19 mouse cellular contexts compared by ENCODE assay signal in genomic region chr14:21082823-21083222, GRCm38 (mm10). TPM values are rescaled to one million over a fixed set of nuclear protein-coding genes. Genes with fewer than 3 reads are reported as not detected.
DNase-seq lines count a peak whose midpoint lies in the region; ATAC-seq and TF ChIP-seq lines count a peak whose summit lies in the region.
"Had no signal": no experiment of that assay in that cellular context is flagged by ENCODE, and none has a peak within 500 bp of the region (broad histone marks: within the 10 kb centered on the region; RNA-seq: fewer than 3 reads in every experiment).

No protein-coding gene starts in this region.

- TF ChIP-seq EP300 in lung, postnatal 0 days (IDR thresholded peaks at IDR 0.05) = peak; percentile 45

- H3K36me3 ChIP-seq in heart, embryonic 14.5 days (ENCODE audit: control insufficient read depth, insufficient read depth, low read length) = no peaks in the 10 kb centered on the region
- no peaks in the 10 kb centered on the region for H3K36me3 ChIP-seq in lung, postnatal 0 days (ENCODE audit: insufficient read depth, low read length)
- H3K36me3 ChIP-seq: embryonic facial prominence, embryonic 13.5 days; hindbrain, embryonic 15.5 days had no signal

- H3K4me2 ChIP-seq in heart, embryonic 14.5 days (ENCODE audit: low read length) = 0 out of 2 replicates have a peak overlapping the region, but pooled peaks have one; percentile 8
- H3K4me2 ChIP-seq in lung, postnatal 0 days (replicated peaks; ENCODE audit: low read depth, low read length) = no peak overlapping the region
- H3K4me2 ChIP-seq: embryonic facial prominence, embryonic 13.5 days; forebrain, embryonic 13.5 days; hindbrain, embryonic 15.5 days had no signal

- H3K9me3 ChIP-seq in heart, embryonic 14.5 days (ENCODE audit: control insufficient read depth, low read length) = no peaks in the 10 kb centered on the region
- no peaks in the 10 kb centered on the region for H3K9me3 ChIP-seq in lung, postnatal 0 days (ENCODE audit: low read length)
- H3K9me3 ChIP-seq: embryonic facial prominence, embryonic 13.5 days; forebrain, embryonic 13.5 days; hindbrain, embryonic 15.5 days had no signal

- TF ChIP-seq CTCF in lung, postnatal 0 days (IDR thresholded peaks at IDR 0.05) = no peak

- ATAC-seq in heart, embryonic 14.5 days (ENCODE audit: insufficient number of reproducible peaks, insufficient read depth, low FRiP score, low read depth) = no peak
- ATAC-seq in lung, postnatal 0 days = peak; percentile 55; the same call in 1 of the 2 replicates
- ATAC-seq: forebrain, embryonic 13.5 days; forebrain, postnatal 0 days; intestine, embryonic 16.5 days had no signal

- peaks cover 21 to 63% of the 10 kb centered on the region in 2 experiments for H3K4me1 ChIP-seq in heart, embryonic 14.5 days (ENCODE audit: control insufficient read depth in 2 of 2, insufficient read depth in 2 of 2, low read length in 2 of 2)
- H3K4me1 ChIP-seq in lung, postnatal 0 days (ENCODE audit: insufficient read depth, low read depth, low read length) = peaks cover 13% of the 10 kb centered on the region
- H3K4me1 ChIP-seq: hindbrain, embryonic 15.5 days had no signal

- no peak overlapping the region for H3K4me3 ChIP-seq in heart, embryonic 14.5 days (ENCODE audit: control insufficient read depth in 1 of 2, insufficient read depth in 1 of 2, low read depth in 1 of 2, low read length in 2 of 2)
- H3K4me3 ChIP-seq in lung, postnatal 0 days (ENCODE audit: low read depth, low read length) = no peak overlapping the region
- H3K4me3 ChIP-seq: embryonic facial prominence, embryonic 13.5 days; forebrain, embryonic 13.5 days; hindbrain, embryonic 15.5 days had no signal

- intact Hi-C loops in heart, postnatal 10 days (cut with DNase I) = no loop called here

- peak overlapping the region; percentile 35 to 52; a peak in 2 of 4 replicates for H3K27ac ChIP-seq in heart, embryonic 14.5 days (replicated peaks in 1 of 2; ENCODE audit: control insufficient read depth in 1 of 2, insufficient read depth in 1 of 2, low read depth in 2 of 2, low read length in 2 of 2)
- no peak overlapping the region for H3K27ac ChIP-seq in lung, postnatal 0 days (ENCODE audit: low read length)
- H3K27ac ChIP-seq: embryonic facial prominence, embryonic 13.5 days; forebrain, embryonic 13.5 days; hindbrain, embryonic 15.5 days had no signal

- DNase-seq in heart, postnatal 10 days = no peak
- no peak for DNase-seq in lung, postnatal 0 days (ENCODE audit: low spot score)
- no peak for DNase-seq in lung, postnatal 25 days (ENCODE audit: low spot score)
- peak; percentile 61 for DNase-seq in Muller cell, postnatal 12 days (ENCODE audit: inconsistent ontology term)
- DNase-seq in frontal cortex, postnatal 36 days (ENCODE audit: low spot score in 2 of 2) = no peak
- DNase-seq in kidney, postnatal 14 days = no peak
- DNase-seq: adrenal gland, adult 2 months; adrenal gland, postnatal 25 days; B cell, adult 2 months; cerebellum, adult 18-20 months; cerebellum, adult 9-11 months; cerebellum, postnatal 36 days; forebrain, postnatal 0 days; gastrocnemius, postnatal 36 days had no signal

- 11% methylated on average over 1 of the region's 1 CpGs for WGBS in heart, embryonic 14.5 days
- WGBS in lung, postnatal 0 days = 65% methylated on average over 1 of the region's 1 CpGs

- no peak overlapping the region for H3K9ac ChIP-seq in heart, embryonic 14.5 days (ENCODE audit: low read length)
- no peak overlapping the region for H3K9ac ChIP-seq in lung, postnatal 0 days (replicated peaks; ENCODE audit: low read depth)
- H3K9ac ChIP-seq: embryonic facial prominence, embryonic 13.5 days; forebrain, embryonic 13.5 days; forebrain, postnatal 0 days; hindbrain, embryonic 15.5 days had no signal

- no peaks in the 10 kb centered on the region for H3K27me3 ChIP-seq in heart, embryonic 14.5 days (ENCODE audit: control insufficient read depth, insufficient read depth, low read length)
- H3K27me3 ChIP-seq in lung, postnatal 0 days (replicated peaks; ENCODE audit: insufficient read depth, low read length) = no peaks in the 10 kb centered on the region
- H3K27me3 ChIP-seq: embryonic facial prominence, embryonic 13.5 days; forebrain, embryonic 13.5 days; hindbrain, embryonic 15.5 days had no signal

RNA-seq across cellular contexts. Expression of gene Adk, which starts 30.4 kb away (rescaled TPM):
- 250 and 263 TPM in 2 replicates for polyA plus RNA-seq in heart, embryonic 14.5 days (2014; fragmentation: Nextera tagmentation; extraction: Ambion mirVana)
- total RNA-seq in heart, postnatal 10 days (2021) = 100 to 1,000 TPM; 157 to 165 TPM
- polyA plus RNA-seq in lung, postnatal 0 days (2015; fragmentation: Nextera tagmentation; extraction: Ambion mirVana) = 238 and 275 TPM in 2 replicates

RNA-seq across cellular contexts. Expression of gene Ap3m1, which starts 30.5 kb away (rescaled TPM):
- 63.2 and 72.3 TPM in 2 replicates for polyA plus RNA-seq in heart, embryonic 14.5 days (2014; fragmentation: Nextera tagmentation; extraction: Ambion mirVana)
- total RNA-seq in heart, postnatal 10 days (2021) = 10 to 100 TPM; 60.3 to 82.0 TPM
- 39.3 and 41.1 TPM in 2 replicates for polyA plus RNA-seq in lung, postnatal 0 days (2015; fragmentation: Nextera tagmentation; extraction: Ambion mirVana)
